Mouse (Mus musculus) embryonic facial prominence, embryonic 11.5 days (tissue): ENCODE measurements around the gene Vhl. TPM values are rescaled to one million over a fixed set of nuclear protein-coding genes. Genes with fewer than 3 reads are reported as not detected.

Source experiments
- ATAC-seq: fragments of 200-750 bp; cut with Nextera tagmentation; replicated peaks from 2 replicates; pipeline ENCODE4 v1.8.0; 2017; ENCODE audit warnings: low read depth; ENCODE audit not compliant: insufficient number of reproducible peaks, low FRiP score, low TSS enrichment
- DNase-seq: peaks from one replicate; pipeline ENCODE4 v3.0.0-alpha.2; 2015; ENCODE audit warnings: low spot score
- H3K27ac ChIP-seq: fragments of 300-500 bp; sonication (generic); replicated peaks from 2 replicates; pipeline ENCODE4 v1.5.1; 2014; ENCODE audit warnings: mild to moderate bottlenecking, low read depth, low read length, control low read depth
- H3K27me3 ChIP-seq: fragments of 300-500 bp; sonication (generic); 2 replicates; pipeline ENCODE4 v1.6.1; 2014; ENCODE audit warnings: mild to moderate bottlenecking, low read length, moderate library complexity, mixed read lengths; ENCODE audit not compliant: control insufficient read depth, insufficient read depth
- H3K36me3 ChIP-seq: fragments of 300-500 bp; sonication (generic); replicated peaks from 2 replicates; pipeline ENCODE4 v1.6.1; 2014; ENCODE audit warnings: low read depth, mild to moderate bottlenecking, low read length, moderate library complexity, mixed read lengths; ENCODE audit not compliant: control insufficient read depth, insufficient read depth
- H3K4me1 ChIP-seq: fragments of 300-500 bp; sonication (generic); 2 replicates; pipeline ENCODE4 v1.6.1; 2014; ENCODE audit warnings: low read length, mixed read lengths; ENCODE audit not compliant: control insufficient read depth, insufficient read depth
- H3K4me2 ChIP-seq: fragments of 300-500 bp; sonication (generic); 2 replicates; pipeline ENCODE4 v1.6.1; 2014; ENCODE audit warnings: low read depth, mild to moderate bottlenecking, control low read depth, low read length, moderate library complexity
- H3K4me3 ChIP-seq: fragments of 300-500 bp; sonication (generic); 2 replicates; pipeline ENCODE4 v1.5.1; 2014; ENCODE audit warnings: low read depth, low read length, control low read depth
- H3K9ac ChIP-seq: fragments of 300-500 bp; sonication (generic); replicated peaks from 2 replicates; pipeline ENCODE4 v1.6.1; 2014; ENCODE audit warnings: mild to moderate bottlenecking, control low read depth, low read length
- H3K9me3 ChIP-seq: fragments of 300-500 bp; sonication (generic); replicated peaks from 2 replicates; pipeline ENCODE4 v1.6.1; 2016; ENCODE audit warnings: mild to moderate bottlenecking, low read length, inconsistent platforms, mixed read lengths; ENCODE audit not compliant: control insufficient read depth
- WGBS: fragments of 180-500 bp; shearing (Covaris S2); extraction: QIAGEN DNeasy Blood & Tissue Kit; methylation state at CpG from one replicate; pipeline ENCODE4 v1.1.7; 2014; 5-methylcytosine and 5-hydroxymethylcytosine counted together
- polyA plus RNA-seq: library from polyadenylated mRNA; unstranded; fragments of >200 nt; fragmentation: Nextera tagmentation; extraction: Ambion mirVana; gene quantifications from 2 replicates; pipeline ENCODE4 v1.2.1, GENCODE M21; 2014

The Vhl gene
- polyA plus RNA-seq, 1 experiment from 2014 or later = 56.9 TPM

DNA sequence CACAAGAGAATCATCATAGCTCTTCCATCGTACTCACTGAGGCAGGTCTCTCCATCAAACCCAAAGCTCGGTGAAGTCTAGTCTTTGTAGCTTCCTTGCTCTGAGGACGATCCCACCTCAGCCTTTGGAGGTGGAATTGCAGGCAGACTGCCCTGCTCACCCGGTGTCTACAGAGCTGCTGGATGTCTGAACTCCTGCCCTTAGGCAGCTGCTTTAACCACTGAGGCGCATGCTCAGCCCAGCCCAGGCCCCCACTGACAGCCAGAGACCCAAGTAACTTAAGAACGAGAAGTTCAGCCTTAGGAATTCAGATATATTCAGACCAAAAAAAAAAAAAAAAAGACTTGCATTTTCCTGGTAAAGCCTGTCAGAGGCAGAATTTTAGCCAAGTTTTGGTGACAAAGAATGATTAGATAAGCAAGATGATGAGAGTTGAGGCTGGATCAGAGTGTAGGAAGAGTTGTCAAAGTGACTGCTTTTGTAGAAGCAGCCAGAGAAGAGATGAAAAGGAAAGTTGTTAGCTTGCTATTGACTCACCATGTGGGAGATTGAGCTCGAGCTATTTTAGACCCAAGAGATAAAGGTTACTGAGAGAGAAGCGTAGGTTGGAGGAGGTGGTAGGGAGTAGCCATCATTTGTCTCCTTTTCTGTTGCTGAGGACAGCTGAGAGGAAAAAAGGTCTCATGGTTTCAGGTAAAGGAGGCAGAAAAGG lies 11.3 kb upstream of the Vhl start:
- H3K4me3 ChIP-seq = no peak overlapping the region
- H3K4me1 ChIP-seq = no peaks in the 10 kb centered on the region
- H3K27ac ChIP-seq = no peak overlapping the region
- no peak overlapping the region for H3K4me2 ChIP-seq
- H3K9ac ChIP-seq = no peak overlapping the region
- H3K9me3 ChIP-seq = no peaks in the 10 kb centered on the region
- H3K27me3 ChIP-seq = no peaks in the 10 kb centered on the region
- ATAC-seq (no peak), DNase-seq (no peak)
- H3K36me3 ChIP-seq = peaks cover 4% of the 10 kb centered on the region; the same call in 1 of the 2 replicates
- 85% methylated on average over 8 of the region's 8 CpGs for WGBS

- 97% methylated on average over 7 of the region's 7 CpGs for WGBS
Measured at GRCm38 (mm10) chr6:113614152-113614551, 9.6 kb upstream of the Vhl start.

GRCm38 (mm10) chr6:113614997-113615396 lies 8.8 kb upstream of the Vhl start:
- Histone ChIP-seq H3K27ac (no peak overlapping the region), H3K9me3 (no peaks in the 10 kb centered on the region), H3K27me3 (no peaks in the 10 kb centered on the region), H3K36me3 (peaks cover 10% of the 10 kb centered on the region; the same call in 1 of the 2 replicates), H3K4me2 (no peak overlapping the region), H3K4me1 (no peaks in the 10 kb centered on the region), H3K9ac (no peak overlapping the region), H3K4me3 (no peak overlapping the region)
- DNase-seq = no peak
- no peak for ATAC-seq
- WGBS = 95% methylated on average over 8 of the region's 8 CpGs

More at GRCm38 (mm10) chr6:113614152-113614551, 9.6 kb upstream of the Vhl start:
- H3K27ac ChIP-seq = no peak overlapping the region
- no peak for ATAC-seq
- no peaks in the 10 kb centered on the region for H3K27me3 ChIP-seq
- H3K4me1 ChIP-seq = no peaks in the 10 kb centered on the region
- DNase-seq = no peak
- H3K36me3 ChIP-seq = peaks cover 10% of the 10 kb centered on the region; the same call in 1 of the 2 replicates
- H3K4me2 ChIP-seq = no peak overlapping the region
- H3K4me3 ChIP-seq = no peak overlapping the region
- no peak overlapping the region for H3K9ac ChIP-seq
- H3K9me3 ChIP-seq = no peaks in the 10 kb centered on the region

DNA sequence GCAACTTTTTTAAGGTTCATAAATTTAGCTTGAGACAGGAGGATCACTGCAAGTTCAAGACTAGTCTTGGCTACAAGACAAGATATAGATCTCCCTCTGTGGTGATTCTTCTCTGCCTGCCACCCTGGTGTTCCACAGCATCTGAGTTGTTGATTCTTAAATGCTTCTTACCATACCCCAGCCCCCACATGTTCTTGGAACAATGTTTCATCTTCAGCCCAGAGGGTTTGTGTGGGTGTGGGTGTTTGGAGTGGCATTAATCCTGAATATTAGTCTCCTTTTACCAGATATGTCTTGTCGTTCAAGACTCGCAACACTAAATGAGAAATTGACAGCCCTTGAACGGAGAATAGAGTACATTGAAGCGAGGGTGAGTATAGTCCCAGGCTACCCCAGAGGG lies 8.3 kb upstream of the Vhl start:
- no peaks in the 10 kb centered on the region for H3K9me3 ChIP-seq
- H3K9ac ChIP-seq = no peak overlapping the region
- H3K4me2 ChIP-seq = no peak overlapping the region
- WGBS = 93% methylated on average over 4 of the region's 4 CpGs
- no peak for DNase-seq
- H3K4me3 ChIP-seq = no peak overlapping the region
- peaks cover 10% of the 10 kb centered on the region; the same call in 1 of the 2 replicates for H3K36me3 ChIP-seq
- no peaks in the 10 kb centered on the region for H3K27me3 ChIP-seq
- H3K4me1 ChIP-seq = no peaks in the 10 kb centered on the region
- H3K27ac ChIP-seq = no peak overlapping the region
- ATAC-seq = no peak

GRCm38 (mm10) chr6:113623386-113623785 lies 373 bp upstream of the Vhl start:
- no peaks in the 10 kb centered on the region for H3K4me1 ChIP-seq
- DNase-seq (no peak), ATAC-seq (no peak; the same call in 1 of the 2 replicates)
- no peak overlapping the region for H3K9ac ChIP-seq
- no peaks in the 10 kb centered on the region for H3K27me3 ChIP-seq
- H3K4me3 ChIP-seq = peak overlapping the region; percentile 67; the same call in 1 of the 2 replicates
- H3K27ac ChIP-seq = no peak overlapping the region
- no peak overlapping the region for H3K4me2 ChIP-seq
- no peaks in the 10 kb centered on the region for H3K9me3 ChIP-seq
- WGBS = 75% methylated on average over 5 of the region's 5 CpGs
- H3K36me3 ChIP-seq = no peaks in the 10 kb centered on the region

GRCm38 (mm10) chr6:113624989-113625770 lies 1.4 kb downstream of the Vhl start:
- DNase-seq (no peak), ATAC-seq (no peak)
- Histone ChIP-seq H3K27ac (no peak overlapping the region), H3K9ac (peak overlapping the region; percentile 83), H3K27me3 (no peaks in the 10 kb centered on the region), H3K4me1 (no peaks in the 10 kb centered on the region), H3K4me2 (peak overlapping the region; percentile 59), H3K36me3 (peaks cover 4% of the 10 kb centered on the region; the same call in 1 of the 2 replicates), H3K4me3 (peak overlapping the region; percentile 67), H3K9me3 (no peaks in the 10 kb centered on the region)
- 57% methylated on average over 5 of the region's 5 CpGs for WGBS

- no peak overlapping the region for H3K27ac ChIP-seq
- H3K4me3 ChIP-seq = no peak overlapping the region
- no peaks in the 10 kb centered on the region for H3K4me1 ChIP-seq
- H3K9me3 ChIP-seq = no peaks in the 10 kb centered on the region
- no peaks in the 10 kb centered on the region for H3K27me3 ChIP-seq
- no peak overlapping the region for H3K9ac ChIP-seq
- no peak for ATAC-seq
- no peak overlapping the region for H3K4me2 ChIP-seq
- peaks cover 6% of the 10 kb centered on the region; the same call in 1 of the 2 replicates for H3K36me3 ChIP-seq
- WGBS = 82% methylated on average over 5 of the region's 5 CpGs
- DNase-seq = no peak
Measured at GRCm38 (mm10) chr6:113630322-113630721, 6.6 kb downstream of the Vhl start.

DNA sequence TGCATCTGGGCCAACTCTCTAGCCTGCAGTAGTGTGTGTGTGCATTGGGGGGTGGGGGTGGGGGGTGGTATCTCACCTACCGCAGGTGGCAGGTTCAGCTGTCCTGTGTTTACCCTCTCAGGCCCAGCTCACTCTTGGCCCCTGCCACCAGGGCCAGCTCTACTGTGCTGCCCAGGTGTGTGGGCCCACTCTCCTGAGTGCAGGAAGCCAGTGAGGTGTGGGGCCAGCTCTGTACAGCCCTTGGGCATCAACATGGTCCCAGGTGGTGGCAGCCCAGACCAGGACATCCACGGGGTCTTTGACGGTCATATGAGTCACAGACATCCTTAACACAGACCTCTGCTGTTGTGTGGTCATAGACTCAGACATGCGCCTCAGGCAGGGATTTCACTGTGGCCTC lies 9.1 kb downstream of the Vhl start:
- 0 out of 2 replicates have a peak, but pooled peaks have one; percentile 39 for ATAC-seq

More for the DNA sequence above, 9.1 kb downstream of the Vhl start:
- Histone ChIP-seq H3K4me2 (no peak overlapping the region), H3K9me3 (no peaks in the 10 kb centered on the region), H3K9ac (no peak overlapping the region), H3K27me3 (no peaks in the 10 kb centered on the region), H3K27ac (no peak overlapping the region), H3K4me1 (no peaks in the 10 kb centered on the region), H3K4me3 (no peak overlapping the region), H3K36me3 (peaks cover 6% of the 10 kb centered on the region; the same call in 1 of the 2 replicates)
- DNase-seq = no peak
- 91% methylated on average over 4 of the region's 4 CpGs for WGBS
